Mouse (Mus musculus): ENCODE measurements at regions not wholly inside any gene's neighbourhood (a gene's known extent, or its start where the extent isn't known, plus 50 kb on each side); places are given as distances from the start of the nearest gene placed in this dataset.
A peak's percentile ranks its signal among the peaks of the same experiment; 100 is the strongest.

GRCm38 (mm10) chr8:17596559-17596958, 1381.5 kb downstream of the Defb40 start:
- peak; percentile 35; the same call in 1 of the 2 replicates for ATAC-seq (ENCODE audit: low TSS enrichment)

- ATAC-seq (ENCODE audit: low TSS enrichment): no peak
These were observed 1383.4 kb downstream of the Defb40 start for GRCm38 (mm10) chr8:17594607-17595006.

- no peak for ATAC-seq (ENCODE audit: low TSS enrichment)
These were observed 1387.9 kb downstream of the Defb40 start for GRCm38 (mm10) chr8:17590135-17590534.

GRCm38 (mm10) chr8:17588189-17588588, 1389.9 kb downstream of the Defb40 start:
- no peak for ATAC-seq (ENCODE audit: low TSS enrichment)

- ATAC-seq (ENCODE audit: low TSS enrichment): no peak
These were observed 1390.7 kb downstream of the Defb40 start for GRCm38 (mm10) chr8:17587261-17587861.
